Mouse (Mus musculus): ENCODE data around the gene Gm13124.
"Not testable (repeated sequence)": the region's sequence is repeated elsewhere in the genome, so short reads cannot be mapped to it uniquely, and the experiment has no call there.

Gene Gm13124

DNA sequence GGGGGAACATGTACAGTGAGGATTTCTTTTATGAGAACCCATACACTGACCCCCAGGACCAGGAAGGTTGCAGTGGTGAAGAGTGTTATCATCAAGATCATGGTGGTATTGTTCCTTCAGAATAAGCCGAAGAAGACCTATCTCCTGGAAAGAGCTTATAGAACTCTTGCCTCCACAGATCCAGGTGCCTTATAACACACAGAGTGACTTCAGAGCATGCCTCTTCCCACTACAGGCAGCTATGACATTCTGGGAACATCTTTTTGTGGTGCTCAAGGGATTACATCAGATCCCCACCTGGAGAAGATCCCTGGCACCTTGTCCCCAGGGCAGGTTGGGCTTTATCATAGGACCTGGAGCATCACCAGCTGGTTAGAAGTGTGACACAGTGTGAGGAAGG lies at the start of gene Gm13124:
Gene Gm13124, minus strand, starts transcription at position 101 of the 400 bp plus-strand sequence.
- no peak for DNase-seq (ENCODE audit: low read depth)

DNA sequence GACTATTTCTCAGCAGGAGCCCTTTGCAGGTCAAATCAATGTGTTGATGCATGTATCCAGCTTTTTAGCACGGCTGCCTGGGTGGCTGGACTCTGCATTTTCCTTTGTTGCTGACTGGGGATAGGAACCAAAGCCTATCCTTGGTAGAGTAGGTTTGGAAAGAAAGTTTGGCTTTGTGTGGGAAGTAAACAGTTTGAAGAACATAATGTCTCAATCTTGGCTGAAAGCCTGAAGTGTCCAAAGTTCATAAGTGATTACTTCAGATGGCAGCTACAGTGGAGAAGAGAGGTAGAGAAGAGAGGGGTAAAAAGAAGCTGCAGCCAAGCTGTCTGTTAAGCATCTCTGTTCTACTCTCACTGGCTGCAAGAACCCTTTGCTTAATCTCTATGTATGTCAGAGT lies 49.7 kb upstream of the Gm13124 start:
- no peak for DNase-seq (ENCODE audit: low read depth)

DNA sequence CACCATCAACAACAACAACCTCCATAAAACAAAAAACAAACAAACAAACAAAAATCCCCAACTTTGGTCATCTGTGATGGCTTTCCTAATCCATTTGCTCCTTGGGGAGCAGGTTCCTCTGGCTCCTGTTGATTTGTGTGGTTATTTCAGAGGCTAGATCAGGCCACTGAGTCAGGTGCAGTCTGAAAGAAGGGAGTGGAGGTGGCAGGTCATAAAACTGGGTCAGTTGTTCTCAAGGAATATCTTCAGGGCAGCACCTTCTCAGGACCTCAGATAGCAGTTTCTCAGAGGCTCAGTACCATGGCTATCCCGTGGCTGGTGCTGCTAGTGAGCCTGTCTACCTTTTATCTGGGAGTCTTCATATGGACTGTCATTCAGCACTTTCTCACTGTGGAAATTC lies 48.5 kb upstream of the Gm13124 start, which contains the start of gene Aadacl4:
Gene Aadacl4, plus strand, starts transcription at position 301 of the 400 bp plus-strand sequence.
- DNase-seq (ENCODE audit: low read depth), result no peak

DNA sequence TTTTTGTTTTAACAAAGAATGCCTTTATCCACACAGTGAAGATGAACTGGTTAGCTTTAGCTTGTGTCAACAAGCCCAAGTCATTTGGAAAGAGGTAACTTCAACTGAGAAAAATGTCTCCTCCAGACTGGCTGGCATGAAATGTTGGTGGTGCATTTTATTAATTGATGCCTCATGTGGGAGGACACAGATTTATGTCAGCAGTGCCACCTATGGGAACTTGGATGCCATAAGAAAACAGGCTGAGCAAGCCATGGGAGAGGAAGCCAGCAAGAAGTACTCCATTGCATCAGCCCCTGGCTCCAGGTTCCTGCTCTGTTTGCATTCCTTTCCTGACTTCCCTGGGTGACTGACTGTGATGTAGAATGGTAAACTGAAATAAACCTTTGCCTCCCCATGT lies 27.9 kb upstream of the Gm13124 start:
- no peak for DNase-seq (ENCODE audit: low read depth)

DNA sequence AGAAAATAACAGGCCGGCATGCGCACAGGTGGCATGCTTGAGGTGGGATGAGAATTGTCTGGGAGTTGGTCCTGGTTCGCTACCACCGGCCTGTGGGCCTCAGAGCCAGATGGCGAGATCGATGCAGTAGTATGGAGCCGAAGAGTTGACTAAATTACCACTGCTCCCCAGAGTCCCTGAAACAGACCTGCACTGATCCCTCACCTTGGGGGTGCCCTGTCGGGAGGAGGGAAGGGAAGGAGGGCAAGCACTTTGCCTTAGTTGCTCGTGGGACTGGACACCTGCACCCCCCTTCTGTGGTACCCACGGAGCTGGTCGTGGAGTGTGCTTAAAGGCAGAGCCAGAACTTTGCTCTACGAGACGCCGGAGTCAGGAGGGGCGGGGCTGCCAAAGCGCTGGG lies 21.3 kb upstream of the Gm13124 start:
- not testable (repeated sequence) for DNase-seq (ENCODE audit: low read depth)

DNA sequence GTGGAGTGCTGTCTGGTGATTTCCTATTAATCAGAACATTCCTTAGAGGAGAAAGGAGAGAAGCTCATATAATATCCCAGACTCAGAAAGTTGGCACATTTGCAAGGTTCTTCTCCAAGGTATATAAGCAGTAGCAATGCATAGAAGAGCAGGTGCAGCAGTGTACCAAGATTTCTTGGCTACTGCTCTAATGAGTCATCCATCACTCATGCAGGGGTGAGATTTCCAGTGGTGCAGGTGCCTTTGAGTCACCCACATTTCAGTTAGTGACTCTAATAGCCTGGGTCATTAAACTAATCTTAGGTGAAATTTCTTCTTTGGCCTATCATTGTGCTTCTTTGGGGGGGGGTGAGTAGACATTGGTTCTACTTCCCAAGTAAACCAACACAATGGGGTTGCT lies 2.8 kb upstream of the Gm13124 start:
- DNase-seq (ENCODE audit: low read depth), result no peak

DNA sequence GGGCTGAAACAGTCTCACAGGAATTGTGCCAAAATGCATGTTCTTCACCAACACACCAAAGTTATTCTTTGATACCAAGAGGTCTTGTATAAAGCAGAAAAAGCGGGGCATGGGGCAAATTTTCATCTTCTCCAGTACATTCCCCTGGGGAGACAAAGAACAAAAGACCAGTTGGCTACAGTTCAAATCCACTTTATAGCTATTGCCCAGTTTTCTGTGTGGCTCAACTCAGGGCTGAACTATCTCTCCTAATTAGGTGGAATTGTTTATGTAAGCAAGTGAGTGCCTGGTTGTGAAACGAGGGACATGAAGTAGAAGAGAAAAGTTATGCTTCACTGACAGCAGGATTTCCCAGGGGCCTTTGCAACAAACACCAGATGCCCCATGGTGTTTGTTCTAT lies 3.7 kb downstream of the Gm13124 start:
- DNase-seq (ENCODE audit: low read depth), result no peak

DNA sequence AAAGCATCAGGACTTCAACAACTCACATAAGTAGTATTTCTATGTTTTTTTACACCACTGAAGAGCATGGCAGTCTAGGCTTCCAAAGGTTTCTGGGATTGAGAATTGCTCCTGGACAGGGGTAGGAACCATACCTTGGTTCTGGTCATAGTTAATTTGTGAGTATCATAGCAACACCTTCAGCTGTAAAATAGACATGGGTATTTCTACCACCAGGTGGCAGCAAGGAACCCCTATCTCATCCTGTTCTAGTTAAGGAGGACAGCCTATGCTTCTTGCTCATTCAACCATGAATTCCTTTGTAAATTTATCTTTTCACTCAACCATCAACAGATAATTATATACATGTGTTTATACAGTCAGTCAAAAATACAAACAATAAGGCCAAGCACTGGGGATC lies 5.1 kb downstream of the Gm13124 start:
- peak; percentile 7 for DNase-seq (ENCODE audit: low read depth)

DNA sequence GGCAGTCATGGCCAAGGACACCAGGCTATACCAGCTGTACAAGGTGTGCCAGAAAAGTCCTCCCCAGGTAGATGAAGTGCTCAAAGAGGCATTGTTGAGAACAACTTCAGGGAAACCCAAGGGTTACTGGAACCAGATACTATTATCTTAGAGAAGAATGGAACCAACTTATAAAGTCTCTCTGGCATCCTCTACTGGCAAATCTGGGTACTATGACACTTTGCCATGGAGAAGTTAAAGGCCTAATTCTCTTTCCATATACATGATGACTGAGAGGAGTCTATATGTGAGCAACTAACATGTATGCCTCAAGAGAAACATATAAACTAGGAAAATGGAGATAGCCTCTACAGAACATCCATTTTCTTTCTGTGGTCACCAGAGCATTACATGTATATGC lies 13.8 kb downstream of the Gm13124 start:
- no peak for DNase-seq (ENCODE audit: low read depth)

DNA sequence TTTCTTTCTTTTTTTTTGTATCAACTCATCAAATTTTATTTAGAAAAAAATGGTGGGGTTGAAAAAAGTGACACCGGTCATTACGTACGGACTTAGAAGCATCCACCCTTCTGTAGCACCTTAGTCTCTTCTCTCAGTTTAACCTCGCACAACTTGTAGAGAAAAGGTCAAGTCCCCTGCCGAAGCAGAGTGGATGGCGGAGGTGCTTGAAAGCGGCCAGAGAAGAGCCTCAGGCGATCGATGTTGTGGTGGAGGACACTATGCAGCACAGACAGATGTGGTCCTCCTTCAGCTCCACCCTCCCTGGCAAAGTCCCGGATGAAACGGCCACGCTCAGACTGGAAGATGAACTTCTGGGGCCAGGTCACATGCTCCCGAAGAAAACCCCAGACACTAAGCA lies 19.6 kb downstream of the Gm13124 start:
- DNase-seq (ENCODE audit: low read depth), result not testable (repeated sequence)

DNA sequence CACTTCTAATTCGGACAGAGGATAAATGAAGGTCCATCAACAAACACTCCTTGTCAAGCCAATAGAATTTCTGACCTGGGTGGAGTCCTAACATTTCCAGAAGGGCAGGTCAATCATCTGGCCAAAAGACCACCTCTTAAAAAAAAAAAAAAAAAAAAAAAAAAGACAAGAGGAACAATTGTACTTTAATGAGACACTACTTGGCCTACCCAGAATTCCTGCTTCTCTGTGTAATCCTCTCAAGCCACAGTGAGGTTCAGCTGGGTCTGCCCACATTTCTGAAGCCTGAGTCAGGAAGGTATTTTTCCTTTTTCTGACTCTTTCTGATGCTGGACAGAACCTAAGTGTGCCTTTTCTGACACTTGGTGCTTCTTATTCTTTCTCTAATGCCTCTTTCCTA lies 20.2 kb downstream of the Gm13124 start:
- no peak for DNase-seq (ENCODE audit: low read depth)

DNA sequence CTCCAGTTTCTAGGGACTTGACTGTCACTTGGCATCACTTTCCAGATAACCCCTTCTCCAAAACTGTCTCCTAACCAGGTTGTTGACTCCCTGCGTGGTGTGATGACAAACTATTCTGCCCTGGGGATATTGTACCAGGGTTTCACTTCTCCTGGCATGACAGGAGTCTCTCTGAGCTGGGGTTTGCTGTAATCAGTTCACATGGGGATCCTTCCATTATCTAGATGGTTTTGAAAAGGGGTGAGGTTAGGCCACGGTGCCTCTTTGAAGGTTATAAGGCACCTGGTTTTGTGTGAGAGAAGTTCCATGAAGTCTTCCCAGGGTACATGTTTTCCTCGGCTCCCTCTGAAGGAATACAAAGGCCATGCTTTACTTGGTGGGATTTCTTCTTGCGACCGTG lies 45.4 kb downstream of the Gm13124 start, which contains the start of gene 9430007A20Rik:
Gene 9430007A20Rik, plus strand, starts transcription at position 301 of the 400 bp plus-strand sequence.
- DNase-seq (ENCODE audit: low read depth), result no peak

DNA sequence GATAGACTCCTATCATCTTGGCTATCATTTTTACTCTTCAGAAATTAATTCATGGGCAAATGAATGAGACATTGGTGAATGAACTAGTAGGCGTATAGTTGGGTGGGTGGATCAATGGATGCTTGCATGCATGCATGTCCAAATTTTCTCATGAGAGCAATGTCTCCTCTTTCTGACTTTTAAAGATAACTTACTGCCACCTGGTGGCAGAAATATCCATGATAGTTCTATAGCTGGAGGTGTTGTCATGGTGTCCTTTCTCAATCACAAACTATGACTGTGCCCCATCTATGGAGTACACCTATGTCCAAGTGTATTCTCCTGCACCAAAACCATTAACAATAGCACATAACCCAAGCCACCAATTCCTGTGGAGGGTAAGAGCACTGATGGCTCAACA lies 58.4 kb downstream of the Gm13124 start:
- peak; percentile 5 for DNase-seq (ENCODE audit: low read depth)

All from c-Kit-positive CD71-negative TER-119-negative erythroid progenitor cells, embryonic 14.5 days (primary cell).